Mouse (Mus musculus) mesoderm, embryonic 11.5 days (tissue): ENCODE measurements around the gene Rnf113a2.
A peak's percentile ranks its signal among the peaks of the same experiment; 100 is the strongest.

ENCODE experiments used
- DNase-seq: peaks from one replicate; pipeline ENCODE4 v3.0.0-alpha.2; 2012; ENCODE audit warnings: low read depth, low spot score

Rnf113a2 gene

GRCm38 (mm10) chr12:84416834-84417604 lies at the start of gene Rnf113a2:
Gene Rnf113a2, plus strand, starts transcription at chr12:84417196.
- DNase-seq = peak; percentile 95

- DNase-seq = no peak
These were observed 45.3 kb upstream of the Rnf113a2 start for GRCm38 (mm10) chr12:84371647-84372046.

- no peak for DNase-seq
These were observed 43.0 kb upstream of the Rnf113a2 start for GRCm38 (mm10) chr12:84373831-84374481.

GRCm38 (mm10) chr12:84382369-84382768 lies 34.6 kb upstream of the Rnf113a2 start:
- no peak for DNase-seq

- DNase-seq = no peak
These were observed 32.3 kb upstream of the Rnf113a2 start for GRCm38 (mm10) chr12:84384644-84385081.

GRCm38 (mm10) chr12:84385408-84385807 lies 31.6 kb upstream of the Rnf113a2 start:
- DNase-seq = no peak

GRCm38 (mm10) chr12:84388097-84388496 lies 28.9 kb upstream of the Rnf113a2 start:
- no peak for DNase-seq

- no peak for DNase-seq
These were observed 28.1 kb upstream of the Rnf113a2 start for GRCm38 (mm10) chr12:84388774-84389400.

GRCm38 (mm10) chr12:84390336-84390735 lies 26.7 kb upstream of the Rnf113a2 start:
- DNase-seq = no peak

GRCm38 (mm10) chr12:84392681-84393080 lies 24.3 kb upstream of the Rnf113a2 start:
- no peak for DNase-seq

GRCm38 (mm10) chr12:84393847-84394246 lies 23.1 kb upstream of the Rnf113a2 start:
- DNase-seq = no peak

GRCm38 (mm10) chr12:84396947-84397679 lies 19.9 kb upstream of the Rnf113a2 start:
- no peak for DNase-seq

GRCm38 (mm10) chr12:84397685-84398084 lies 19.3 kb upstream of the Rnf113a2 start:
- DNase-seq = no peak

- DNase-seq = no peak
These were observed 18.4 kb upstream of the Rnf113a2 start for GRCm38 (mm10) chr12:84398629-84399028.

- no peak for DNase-seq
These were observed 17.9 kb upstream of the Rnf113a2 start for GRCm38 (mm10) chr12:84399135-84399534.

- no peak for DNase-seq
These were observed 17.3 kb upstream of the Rnf113a2 start for GRCm38 (mm10) chr12:84399663-84400062.

- DNase-seq = no peak
These were observed 16.9 kb upstream of the Rnf113a2 start for GRCm38 (mm10) chr12:84400068-84400467.

GRCm38 (mm10) chr12:84400653-84401052 lies 16.3 kb upstream of the Rnf113a2 start:
- no peak for DNase-seq

- DNase-seq = no peak
These were observed 14.1 kb upstream of the Rnf113a2 start for GRCm38 (mm10) chr12:84402923-84403322.

GRCm38 (mm10) chr12:84404541-84404940 lies 12.5 kb upstream of the Rnf113a2 start:
- DNase-seq = no peak

GRCm38 (mm10) chr12:84407259-84407658 lies 9.7 kb upstream of the Rnf113a2 start:
- DNase-seq = no peak
